Mouse (Mus musculus): Measurements from ENCODE around the gene Mfsd4b2. TPM values are rescaled to one million over a fixed set of nuclear protein-coding genes. Genes with fewer than 3 reads are reported as not detected.

Mfsd4b2 gene
- polyA plus RNA-seq, 1 experiment from 2014 or later, result not detected

DNA sequence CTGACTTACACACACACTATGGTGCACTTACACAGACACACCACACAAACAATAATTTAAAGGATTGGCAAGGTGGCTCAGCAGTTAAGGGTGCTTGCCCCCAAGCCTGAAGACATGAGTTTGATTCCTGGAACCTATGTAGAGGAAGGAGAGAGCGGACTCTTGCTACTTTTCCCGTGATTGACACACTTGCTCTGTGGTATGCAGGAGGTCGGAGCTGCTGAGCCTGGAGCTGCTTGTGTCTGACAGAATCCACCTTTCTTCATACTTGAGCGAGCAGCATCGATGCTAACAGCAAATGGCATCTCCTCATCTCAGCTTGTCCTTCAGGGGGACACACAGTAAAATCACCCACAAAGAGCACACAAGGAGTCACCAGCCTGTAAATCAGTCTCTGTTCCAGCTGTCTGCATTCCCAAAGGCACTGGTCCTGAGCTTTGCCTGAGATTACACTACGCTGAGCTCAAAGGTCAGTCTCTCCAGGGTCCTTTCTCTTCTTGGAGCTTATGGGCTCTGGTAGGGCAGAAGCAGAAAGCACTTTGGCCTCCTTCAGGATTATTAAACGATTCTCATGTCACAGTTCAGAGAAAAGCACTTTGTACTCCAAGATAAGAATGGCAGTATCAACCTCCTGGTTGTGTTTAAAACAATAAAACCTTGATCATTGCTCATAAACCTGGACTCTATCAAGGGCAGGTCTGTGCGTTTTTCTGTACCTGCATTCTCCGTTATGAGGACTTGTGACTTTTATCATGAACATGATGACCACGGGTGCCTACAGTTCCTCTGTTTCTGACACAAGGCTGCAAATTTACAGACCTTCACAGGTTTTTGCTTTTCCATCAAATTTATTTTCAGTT, 19.7 kb downstream of the Mfsd4b2 start:
- Histone ChIP-seq H3K4me2 (ENCODE audit: low read depth, low read length) (no peak overlapping the region), H3K27ac (replicated peaks; ENCODE audit: low read depth, low read length) (no peak overlapping the region), H3K4me1 (ENCODE audit: control insufficient read depth, insufficient read depth, low read length) (no peaks in the 10 kb centered on the region), H3K4me3 (ENCODE audit: low read depth, low read length) (no peak overlapping the region), H3K27me3 (ENCODE audit: control insufficient read depth, insufficient read depth, low read length) (no peaks in the 10 kb centered on the region), H3K36me3 (replicated peaks; ENCODE audit: control insufficient read depth, insufficient read depth, low read depth, low read length) (no peaks in the 10 kb centered on the region), H3K9ac (replicated peaks; ENCODE audit: low read length) (no peak overlapping the region), H3K9me3 (replicated peaks; ENCODE audit: control insufficient read depth, low read length) (no peaks in the 10 kb centered on the region)
- no peak for DNase-seq (ENCODE audit: low spot score)
- 84% methylated on average over 10 of the region's 10 CpGs for WGBS
- ATAC-seq (replicated peaks; ENCODE audit: insufficient number of reproducible peaks, low FRiP score, low TSS enrichment, low read depth), result no peak

DNA sequence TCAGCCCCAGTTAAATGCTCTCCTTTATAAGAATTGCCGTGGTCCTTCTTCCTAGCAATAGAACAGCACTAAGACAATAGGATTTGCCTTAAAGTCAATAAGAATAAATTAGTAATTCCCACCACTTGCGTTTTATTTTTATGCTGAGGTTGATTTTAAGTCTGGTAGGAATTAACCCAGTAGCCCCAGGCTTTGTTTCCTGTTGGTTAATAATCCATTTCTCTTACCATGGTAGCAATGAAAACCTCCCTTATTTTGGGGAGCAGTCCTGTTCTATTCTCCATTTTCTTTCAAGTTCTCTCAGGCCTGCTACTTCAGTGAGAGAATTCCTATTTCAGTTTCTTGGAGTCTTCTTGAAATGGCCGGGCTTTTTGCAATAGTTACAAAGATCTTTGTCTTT, 22.5 kb downstream of the Mfsd4b2 start:
- ATAC-seq (replicated peaks; ENCODE audit: insufficient number of reproducible peaks, low FRiP score, low TSS enrichment, low read depth), result no peak

DNA sequence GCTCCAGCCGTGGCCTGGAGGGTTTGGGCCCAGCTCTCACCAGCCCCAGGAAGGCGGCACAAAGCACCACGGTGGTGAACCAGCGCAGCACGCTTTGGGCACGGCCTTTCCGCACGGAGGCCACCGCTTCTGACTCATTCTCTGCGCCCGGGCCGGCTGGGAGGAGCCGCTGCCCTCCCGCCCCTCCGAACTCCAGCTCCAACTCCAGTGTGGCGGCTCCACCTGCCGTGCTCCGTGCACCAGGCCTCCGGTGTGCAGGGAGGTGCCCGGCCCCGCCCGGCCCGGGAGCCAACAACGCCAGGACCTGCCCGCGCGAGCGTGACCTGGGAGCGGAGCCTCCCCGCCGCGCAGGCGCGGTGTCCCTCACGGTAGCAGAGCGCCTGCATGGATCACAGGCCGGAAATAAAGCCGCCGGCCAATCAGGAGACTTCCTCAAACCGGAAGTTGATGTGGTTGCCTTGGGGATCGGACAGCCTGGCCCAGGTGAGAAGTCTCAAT, 27.8 kb downstream of the Mfsd4b2 start, which contains the start of gene Mfsd4b4:
Mfsd4b4 (minus strand) TSS at position 365 of the 498 bp plus-strand sequence.
- under 1% methylated on average over 41 of the region's 41 CpGs for WGBS
- Histone ChIP-seq H3K27ac (replicated peaks; ENCODE audit: low read depth, low read length) (peak within 1 kb of the TSS; percentile 70; the same call in 1 of the 2 replicates), H3K27me3 (ENCODE audit: control insufficient read depth, insufficient read depth, low read length) (no peaks in the 10 kb centered on the region), H3K4me1 (ENCODE audit: control insufficient read depth, insufficient read depth, low read length) (no peaks in the 10 kb centered on the region), H3K4me3 (ENCODE audit: low read depth, low read length) (peak within 1 kb of the TSS; percentile 74), H3K9me3 (replicated peaks; ENCODE audit: control insufficient read depth, low read length) (no peaks in the 10 kb centered on the region), H3K9ac (replicated peaks; ENCODE audit: low read length) (peak within 1 kb of the TSS; percentile 94), H3K36me3 (replicated peaks; ENCODE audit: control insufficient read depth, insufficient read depth, low read depth, low read length) (no peaks in the 10 kb centered on the region), H3K4me2 (ENCODE audit: low read depth, low read length) (peak within 1 kb of the TSS; percentile 87)
- ATAC-seq (replicated peaks; ENCODE audit: insufficient number of reproducible peaks, low FRiP score, low TSS enrichment, low read depth), result peak; percentile 97
- peak; percentile 96 for DNase-seq (ENCODE audit: low spot score)

More for the DNA sequence above, 22.5 kb downstream of the Mfsd4b2 start:
- Histone ChIP-seq H3K4me3 (ENCODE audit: low read depth, low read length) (no peak overlapping the region), H3K4me2 (ENCODE audit: low read depth, low read length) (no peak overlapping the region), H3K4me1 (ENCODE audit: control insufficient read depth, insufficient read depth, low read length) (no peaks in the 10 kb centered on the region), H3K9ac (replicated peaks; ENCODE audit: low read length) (no peak overlapping the region), H3K36me3 (replicated peaks; ENCODE audit: control insufficient read depth, insufficient read depth, low read depth, low read length) (no peaks in the 10 kb centered on the region), H3K9me3 (replicated peaks; ENCODE audit: control insufficient read depth, low read length) (no peaks in the 10 kb centered on the region), H3K27me3 (ENCODE audit: control insufficient read depth, insufficient read depth, low read length) (no peaks in the 10 kb centered on the region), H3K27ac (replicated peaks; ENCODE audit: low read depth, low read length) (no peak overlapping the region)
- WGBS, result 78% methylated on average over 3 of the region's 3 CpGs
- no peak for DNase-seq (ENCODE audit: low spot score)

DNA sequence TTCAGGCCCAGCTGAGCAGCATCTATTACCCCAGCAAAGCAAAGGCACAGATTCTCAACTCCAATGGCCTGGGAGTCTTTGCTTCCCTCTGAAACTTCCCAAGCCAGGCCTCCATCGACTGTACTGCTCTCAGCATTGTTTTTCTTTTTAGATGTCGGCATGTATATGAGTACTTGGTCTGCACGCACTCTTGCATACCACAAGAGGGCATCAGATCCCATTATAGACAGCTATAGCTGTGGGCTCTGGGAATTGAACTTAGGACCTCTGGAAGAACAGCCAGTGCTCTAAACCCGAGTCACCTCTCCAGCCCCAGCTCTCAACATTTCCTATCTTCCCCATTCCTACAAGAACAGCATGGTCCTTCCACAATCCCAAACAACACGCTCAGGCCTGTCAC, 30.2 kb downstream of the Mfsd4b2 start:
- WGBS, result 80% methylated on average over 5 of the region's 5 CpGs
- Histone ChIP-seq H3K9me3 (replicated peaks; ENCODE audit: control insufficient read depth, low read length) (no peaks in the 10 kb centered on the region), H3K4me3 (ENCODE audit: low read depth, low read length) (no peak overlapping the region), H3K27me3 (ENCODE audit: control insufficient read depth, insufficient read depth, low read length) (no peaks in the 10 kb centered on the region), H3K4me1 (ENCODE audit: control insufficient read depth, insufficient read depth, low read length) (no peaks in the 10 kb centered on the region), H3K27ac (replicated peaks; ENCODE audit: low read depth, low read length) (no peak overlapping the region), H3K4me2 (ENCODE audit: low read depth, low read length) (no peak overlapping the region), H3K9ac (replicated peaks; ENCODE audit: low read length) (no peak overlapping the region), H3K36me3 (replicated peaks; ENCODE audit: control insufficient read depth, insufficient read depth, low read depth, low read length) (no peaks in the 10 kb centered on the region)
- ATAC-seq (replicated peaks; ENCODE audit: insufficient number of reproducible peaks, low FRiP score, low TSS enrichment, low read depth) (no peak), DNase-seq (ENCODE audit: low spot score) (no peak)

DNA sequence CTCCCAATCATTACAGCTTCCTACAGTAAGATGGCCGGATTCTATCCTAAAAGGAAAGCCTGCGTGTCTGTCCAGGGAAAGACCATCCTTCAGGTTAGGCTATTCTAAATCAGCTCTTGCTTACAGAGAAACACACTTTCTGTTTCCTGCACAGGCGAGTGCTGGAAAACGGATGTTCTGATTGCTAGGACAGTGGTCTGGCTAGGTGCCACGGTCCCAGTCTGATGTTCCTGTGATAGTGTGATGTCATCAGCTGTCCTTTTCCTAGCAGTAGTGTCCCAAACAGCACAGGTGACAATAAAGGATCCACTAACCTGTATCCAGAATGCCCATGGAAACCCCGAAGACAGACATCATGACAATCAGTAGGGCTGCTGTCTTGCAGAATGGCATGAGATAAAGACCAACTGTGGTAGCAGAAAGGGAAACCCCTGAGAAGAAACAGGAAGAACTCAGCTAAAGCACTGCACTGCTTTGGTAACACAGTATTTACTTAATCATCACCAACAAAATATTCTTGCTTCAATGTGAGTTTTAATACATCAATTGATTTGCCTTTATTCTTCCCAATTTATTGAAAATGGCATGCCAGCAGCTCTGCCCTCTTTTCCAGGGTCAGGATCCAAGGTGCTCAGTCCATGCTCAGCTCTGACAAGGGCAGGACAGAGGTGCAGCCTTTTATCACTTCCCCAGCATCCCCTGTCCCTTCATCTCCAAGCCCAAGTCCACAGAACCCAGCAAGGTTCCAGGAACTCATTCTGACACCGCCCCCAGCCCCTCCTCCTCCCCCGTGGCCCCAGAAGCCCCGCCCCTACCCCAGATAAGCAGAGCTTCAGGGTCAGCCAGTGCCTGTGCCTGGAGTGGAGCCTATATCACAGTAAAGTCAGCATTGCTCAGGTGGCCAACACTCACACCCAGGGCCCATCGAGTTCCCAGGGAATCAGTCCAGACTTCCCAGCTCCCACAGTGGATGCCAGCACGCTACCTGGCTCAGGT, 32.7 kb downstream of the Mfsd4b2 start:
- H3K4me3 ChIP-seq (ENCODE audit: low read depth, low read length), result no peak overlapping the region
- H3K36me3 ChIP-seq (replicated peaks; ENCODE audit: control insufficient read depth, insufficient read depth, low read depth, low read length), result no peaks in the 10 kb centered on the region
- H3K9me3 ChIP-seq (replicated peaks; ENCODE audit: control insufficient read depth, low read length), result no peaks in the 10 kb centered on the region
- H3K9ac ChIP-seq (replicated peaks; ENCODE audit: low read length), result no peak overlapping the region
- WGBS, result 73% methylated on average over 11 of the region's 11 CpGs
- H3K27me3 ChIP-seq (ENCODE audit: control insufficient read depth, insufficient read depth, low read length), result no peaks in the 10 kb centered on the region
- DNase-seq (ENCODE audit: low spot score) (no peak), ATAC-seq (replicated peaks; ENCODE audit: insufficient number of reproducible peaks, low FRiP score, low TSS enrichment, low read depth) (no peak)
- no peak overlapping the region for H3K27ac ChIP-seq (replicated peaks; ENCODE audit: low read depth, low read length)
- no peaks in the 10 kb centered on the region for H3K4me1 ChIP-seq (ENCODE audit: control insufficient read depth, insufficient read depth, low read length)
- H3K4me2 ChIP-seq (ENCODE audit: low read depth, low read length), result no peak overlapping the region

DNA sequence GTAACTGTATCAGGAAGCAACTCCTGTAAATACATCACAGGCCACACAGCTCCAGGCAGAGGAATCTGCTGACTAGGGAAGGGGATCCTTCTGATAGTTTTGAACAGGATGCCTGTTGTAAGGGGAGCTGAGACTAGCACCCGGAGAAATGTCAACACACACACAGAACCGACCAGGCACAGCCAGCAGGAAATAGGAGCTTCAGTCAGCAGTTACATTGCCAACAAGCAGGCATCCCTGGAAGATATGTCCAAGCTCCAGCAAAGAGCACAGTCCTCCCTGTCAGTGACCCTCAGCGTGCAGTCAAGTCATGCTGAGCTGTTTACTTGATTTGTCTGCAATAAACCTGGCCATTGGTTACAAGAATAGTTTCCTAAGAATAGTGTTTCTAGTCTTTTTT, 38.1 kb downstream of the Mfsd4b2 start:
- no peaks in the 10 kb centered on the region for H3K36me3 ChIP-seq (replicated peaks; ENCODE audit: control insufficient read depth, insufficient read depth, low read depth, low read length)
- H3K9ac ChIP-seq (replicated peaks; ENCODE audit: low read length), result no peak overlapping the region
- DNase-seq (ENCODE audit: low spot score) (no peak), ATAC-seq (replicated peaks; ENCODE audit: insufficient number of reproducible peaks, low FRiP score, low TSS enrichment, low read depth) (no peak)
- no peaks in the 10 kb centered on the region for H3K9me3 ChIP-seq (replicated peaks; ENCODE audit: control insufficient read depth, low read length)
- no peaks in the 10 kb centered on the region for H3K27me3 ChIP-seq (ENCODE audit: control insufficient read depth, insufficient read depth, low read length)
- no peaks in the 10 kb centered on the region for H3K4me1 ChIP-seq (ENCODE audit: control insufficient read depth, insufficient read depth, low read length)
- H3K27ac ChIP-seq (replicated peaks; ENCODE audit: low read depth, low read length), result no peak overlapping the region
- H3K4me2 ChIP-seq (ENCODE audit: low read depth, low read length), result no peak overlapping the region
- no peak overlapping the region for H3K4me3 ChIP-seq (ENCODE audit: low read depth, low read length)
- 54% methylated on average over 3 of the region's 3 CpGs for WGBS

Data from embryonic facial prominence, embryonic 11.5 days (tissue).